Mouse (Mus musculus): ENCODE measurements around the gene Slc2a6.

DNA sequence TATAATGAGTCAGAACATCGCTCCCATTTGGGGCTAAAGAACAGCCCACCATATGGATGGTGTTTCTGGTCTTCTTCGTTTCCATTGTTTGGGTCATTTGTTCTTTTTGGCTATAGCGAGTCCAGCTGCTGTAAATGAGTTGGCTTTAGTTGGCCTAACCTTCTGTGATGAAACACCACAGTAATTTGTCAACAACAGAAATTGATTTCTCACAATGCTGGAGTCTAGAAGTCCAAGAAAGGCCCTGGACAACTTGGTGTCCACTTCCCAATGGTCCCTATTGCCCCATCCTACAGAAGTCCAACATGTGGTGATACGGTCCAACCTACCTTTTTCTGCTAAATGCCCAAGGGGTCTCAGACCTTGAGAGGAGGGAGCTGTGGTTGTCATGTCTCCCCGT is 43.2 kb downstream of the Slc2a6 start:
- no peak for TF ChIP-seq MYOD1 (IDR thresholded peaks at IDR 0.05; ENCODE audit: control insufficient read depth, insufficient read length, low read depth)
- no peak for TF ChIP-seq CTCF (IDR thresholded peaks at IDR 0.05; ENCODE audit: control insufficient read depth, insufficient read depth, insufficient read length)
- TF ChIP-seq USF1 (IDR thresholded peaks at IDR 0.05; ENCODE audit: low read depth): no peak
